Comparison of ENCODE assay signal across 28 mouse cellular contexts in the genomic region with DNA sequence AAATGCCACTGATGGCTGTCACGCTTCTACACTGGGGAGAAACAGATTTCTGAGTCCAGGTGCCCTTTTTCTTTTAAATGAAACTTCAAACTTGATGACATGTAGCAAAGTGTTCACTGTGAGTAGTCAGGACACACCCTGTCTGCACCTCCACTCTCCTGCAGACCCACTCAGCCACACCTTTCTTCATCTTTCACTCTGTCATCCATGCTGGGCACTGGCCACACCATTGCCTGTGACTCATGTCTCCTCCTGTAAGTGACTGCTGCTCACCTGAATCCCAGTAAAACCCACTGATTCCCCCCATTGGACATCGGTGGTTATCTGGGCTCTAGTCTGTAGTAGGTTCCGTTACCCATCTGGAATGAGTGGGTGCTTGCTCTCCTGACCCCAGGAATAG.
"Had no signal": no experiment of that assay in that cellular context is flagged by ENCODE, and none has a peak within 500 bp of the region (broad histone marks: within the 10 kb centered on the region; RNA-seq: fewer than 3 reads in every experiment).

No protein-coding gene starts in this region.

- H3K9ac ChIP-seq: embryonic facial prominence, embryonic 12.5 days; embryonic facial prominence, embryonic 13.5 days; embryonic facial prominence, embryonic 15.5 days; forebrain, embryonic 12.5 days; forebrain, embryonic 13.5 days; forebrain, embryonic 15.5 days; forebrain, postnatal 0 days had no signal

- ATAC-seq: forebrain, embryonic 13.5 days; forebrain, embryonic 14.5 days; forebrain, embryonic 15.5 days; forebrain, embryonic 16.5 days; forebrain, postnatal 0 days had no signal

- H3K9me3 ChIP-seq: embryonic facial prominence, embryonic 12.5 days; embryonic facial prominence, embryonic 13.5 days; embryonic facial prominence, embryonic 15.5 days; forebrain, embryonic 10.5 days; forebrain, embryonic 12.5 days; forebrain, embryonic 13.5 days; forebrain, embryonic 15.5 days had no signal

- H3K27me3 ChIP-seq: embryonic facial prominence, embryonic 12.5 days; embryonic facial prominence, embryonic 13.5 days; embryonic facial prominence, embryonic 15.5 days; forebrain, embryonic 12.5 days; forebrain, embryonic 13.5 days; forebrain, embryonic 15.5 days had no signal

- H3K4me2 ChIP-seq: embryonic facial prominence, embryonic 12.5 days; embryonic facial prominence, embryonic 13.5 days; embryonic facial prominence, embryonic 15.5 days; forebrain, embryonic 12.5 days; forebrain, embryonic 13.5 days; forebrain, embryonic 15.5 days had no signal

- H3K4me1 ChIP-seq: embryonic facial prominence, embryonic 12.5 days; forebrain, embryonic 13.5 days; forebrain, embryonic 15.5 days had no signal

- H3K4me3 ChIP-seq: embryonic facial prominence, embryonic 10.5 days; embryonic facial prominence, embryonic 12.5 days; embryonic facial prominence, embryonic 13.5 days; embryonic facial prominence, embryonic 15.5 days; erythroblast, embryonic 14.5 days; forebrain, embryonic 10.5 days; forebrain, embryonic 12.5 days; forebrain, embryonic 13.5 days; forebrain, embryonic 15.5 days; gastrocnemius, adult 2 months had no signal

- H3K36me3 ChIP-seq: embryonic facial prominence, embryonic 10.5 days; embryonic facial prominence, embryonic 12.5 days; embryonic facial prominence, embryonic 13.5 days; embryonic facial prominence, embryonic 15.5 days; forebrain, embryonic 10.5 days; forebrain, embryonic 12.5 days; forebrain, embryonic 15.5 days had no signal

- DNase-seq: cerebellum, adult 2 months; cerebellum, adult 8-10 months; cerebellum, adult 9-10 months; cerebellum, adult 9-11 months; cerebellum, postnatal 10 days; cerebellum, postnatal 14 days; cerebellum, postnatal 25 days; cerebellum, postnatal 36 days; embryo, embryonic 11 days; forebrain, postnatal 0 days; gastrocnemius, adult 2 months; gastrocnemius, postnatal 10 days; gastrocnemius, postnatal 14 days; gastrocnemius, postnatal 25 days; gastrocnemius, postnatal 36 days; heart, adult 11 months; heart, adult 18-20 months had no signal

- H3K27ac ChIP-seq: embryonic facial prominence, embryonic 10.5 days; embryonic facial prominence, embryonic 12.5 days; embryonic facial prominence, embryonic 13.5 days; embryonic facial prominence, embryonic 15.5 days; forebrain, embryonic 10.5 days; forebrain, embryonic 12.5 days; forebrain, embryonic 13.5 days; forebrain, embryonic 15.5 days; gastrocnemius, adult 2 months had no signal
